Mouse (Mus musculus): ENCODE measurements around the gene Capsl.

DNA sequence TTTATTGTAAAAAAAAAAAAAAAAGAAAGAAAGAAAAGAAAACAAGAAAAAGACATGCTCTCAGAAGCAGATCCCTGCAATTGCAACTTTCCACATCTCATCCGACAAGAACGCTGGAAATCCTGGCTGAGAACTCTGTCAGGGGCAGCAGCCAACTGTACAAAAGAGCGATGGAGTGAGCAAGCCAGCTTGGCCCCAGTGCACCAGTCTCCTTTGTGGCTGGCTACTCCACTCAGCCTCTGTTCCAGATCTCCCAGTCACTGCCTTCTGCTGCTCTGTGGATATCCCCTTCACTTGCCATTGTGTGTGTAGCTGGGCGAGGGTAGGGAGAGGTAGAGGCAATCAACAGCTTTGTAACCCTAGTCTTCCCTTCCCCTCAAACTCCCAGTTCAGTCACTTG, 18.4 kb downstream of the Capsl start:
- TF ChIP-seq CTCF (conservative IDR thresholded peaks at IDR 0.05; ENCODE audit: low read length) (no peak), POU5F1 (IDR thresholded peaks at IDR 0.05; ENCODE audit: borderline replicate concordance, low read length) (no peak)

Measured in E14TG2a.4 (cell line).